Mouse (Mus musculus) midbrain, embryonic 14.5 days (tissue): ENCODE measurements around the gene Slco2b1. TPM values are rescaled to one million over a fixed set of nuclear protein-coding genes. Genes with fewer than 3 reads are reported as not detected.
"Not testable (repeated sequence)": the region's sequence is repeated elsewhere in the genome, so short reads cannot be mapped to it uniquely, and the experiment has no call there.

Experiments used
- ATAC-seq: fragments of 200-750 bp; cut with Nextera tagmentation; 2 replicates; pipeline ENCODE4 v1.8.0; 2017; ENCODE audit warnings: moderate number of reproducible peaks, moderate library complexity; ENCODE audit not compliant: low FRiP score, low TSS enrichment
- DNase-seq: peaks from one replicate; pipeline ENCODE4 v3.0.0-alpha.2; 2015
- H3K27ac ChIP-seq: fragments of 300-500 bp; sonication (generic); replicated peaks from 2 replicates; pipeline ENCODE4 v1.5.1; 2014; ENCODE audit warnings: mild to moderate bottlenecking, low read depth, low read length, moderate library complexity
- H3K27me3 ChIP-seq: fragments of 300-500 bp; sonication (generic); 2 replicates; pipeline ENCODE4 v1.6.1; 2014; ENCODE audit warnings: low read length, control low read depth, mixed read lengths; ENCODE audit not compliant: control insufficient read depth, insufficient read depth
- H3K36me3 ChIP-seq: fragments of 300-500 bp; sonication (generic); 2 replicates; pipeline ENCODE4 v1.6.1; 2014; ENCODE audit warnings: low read length, control low read depth; ENCODE audit not compliant: control insufficient read depth, insufficient read depth
- H3K4me1 ChIP-seq: fragments of 300-500 bp; sonication (generic); 2 replicates; pipeline ENCODE4 v1.6.1; 2014; ENCODE audit warnings: mild to moderate bottlenecking, antibody characterized with exemption, low read length, control low read depth; ENCODE audit not compliant: control insufficient read depth, insufficient read depth
- H3K4me2 ChIP-seq: fragments of 300-500 bp; sonication (generic); 2 replicates; pipeline ENCODE4 v1.6.1; 2014; ENCODE audit warnings: mild to moderate bottlenecking, low read length, moderate library complexity
- H3K4me3 ChIP-seq: fragments of 300-500 bp; sonication (generic); replicated peaks from 2 replicates; pipeline ENCODE4 v1.5.1; 2014; ENCODE audit warnings: low read depth, low read length
- H3K9ac ChIP-seq: fragments of 300-500 bp; sonication (generic); replicated peaks from 2 replicates; pipeline ENCODE4 v1.6.1; 2014; ENCODE audit warnings: mild to moderate bottlenecking, low read length, moderate library complexity
- H3K9me3 ChIP-seq: fragments of 300-500 bp; sonication (generic); 2 replicates; pipeline ENCODE4 v1.6.1; 2016; ENCODE audit warnings: low read length, control low read depth, mixed read lengths; ENCODE audit not compliant: control insufficient read depth
- WGBS: fragments of 180-500 bp; shearing (Covaris S2); extraction: QIAGEN DNeasy Blood & Tissue Kit; methylation state at CpG from one replicate; pipeline ENCODE4 v1.1.7; 2014; 5-methylcytosine and 5-hydroxymethylcytosine counted together
- polyA plus RNA-seq: library from polyadenylated mRNA; unstranded; fragments of >200 nt; fragmentation: Nextera tagmentation; extraction: Ambion mirVana; gene quantifications from 2 replicates; pipeline ENCODE4 v1.2.1, GENCODE M21; 2014

Slco2b1 gene
- polyA plus RNA-seq = 2.5 and 4.7 TPM in 2 replicates

DNA sequence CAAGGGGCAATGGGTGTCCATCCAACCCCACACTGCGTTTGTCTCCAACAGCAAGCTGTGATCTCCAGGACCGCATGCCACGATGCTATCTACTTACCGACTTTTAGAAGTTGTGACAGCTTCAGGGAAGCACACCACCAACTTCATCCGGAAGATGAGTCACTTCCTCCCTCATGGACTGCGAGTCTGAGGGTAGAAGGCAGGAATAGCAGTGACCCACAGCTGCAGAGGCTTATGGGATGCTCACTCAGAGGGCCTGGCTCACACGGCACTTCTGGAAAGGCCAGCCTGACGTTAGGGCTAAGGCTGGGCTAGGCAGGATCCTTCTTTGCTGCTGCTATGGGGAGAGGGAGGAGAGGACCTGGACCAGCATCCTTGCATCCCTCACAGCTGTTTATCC, at the start of gene Slco2b1:
TSS of gene Slco2b1 (minus strand) at position 175 of the 400 bp plus-strand sequence.
- H3K4me2 ChIP-seq = no peak within 1 kb of the TSS
- no peaks in the 10 kb centered on the region for H3K36me3 ChIP-seq
- DNase-seq (no peak), ATAC-seq (no peak)
- no peaks in the 10 kb centered on the region for H3K9me3 ChIP-seq
- no peak within 1 kb of the TSS for H3K9ac ChIP-seq
- no peak within 1 kb of the TSS for H3K4me3 ChIP-seq
- WGBS = 86% methylated on average over 8 of the region's 8 CpGs
- H3K27ac ChIP-seq = no peak within 1 kb of the TSS
- H3K4me1 ChIP-seq = 0 out of 2 replicates have a peak, but pooled peaks cover 5% of the 10 kb centered on the region
- no peaks in the 10 kb centered on the region for H3K27me3 ChIP-seq

GRCm38 (mm10) chr7:99739276-99739675, 28.1 kb upstream of the Slco2b1 start:
- no peak for ATAC-seq
- H3K9ac ChIP-seq = no peak overlapping the region
- WGBS = 42% methylated on average over 9 of the region's 9 CpGs
- no peaks in the 10 kb centered on the region for H3K36me3 ChIP-seq
- H3K27me3 ChIP-seq = no peaks in the 10 kb centered on the region
- no peaks in the 10 kb centered on the region for H3K4me1 ChIP-seq
- H3K27ac ChIP-seq = no peak overlapping the region
- H3K9me3 ChIP-seq = no peaks in the 10 kb centered on the region
- DNase-seq = no peak
- H3K4me3 ChIP-seq = no peak overlapping the region
- H3K4me2 ChIP-seq = no peak overlapping the region

- not testable (repeated sequence) for DNase-seq, H3K27me3 ChIP-seq, H3K4me2 ChIP-seq, H3K4me1 ChIP-seq, H3K4me3 ChIP-seq, H3K9ac ChIP-seq, H3K36me3 ChIP-seq, ATAC-seq, H3K27ac ChIP-seq, H3K9me3 ChIP-seq
- 88% methylated on average over 9 of the region's 9 CpGs for WGBS
Measured at GRCm38 (mm10) chr7:99735491-99735890, 24.4 kb upstream of the Slco2b1 start.

- Histone ChIP-seq H3K4me1 (no peaks in the 10 kb centered on the region), H3K4me3 (no peak overlapping the region), H3K9me3 (no peaks in the 10 kb centered on the region), H3K36me3 (no peaks in the 10 kb centered on the region), H3K4me2 (no peak overlapping the region), H3K27me3 (no peaks in the 10 kb centered on the region), H3K27ac (no peak overlapping the region), H3K9ac (no peak overlapping the region)
- DNase-seq (no peak), ATAC-seq (no peak)
- 95% methylated on average over 2 of the region's 2 CpGs for WGBS
Measured at GRCm38 (mm10) chr7:99734612-99735011, 23.5 kb upstream of the Slco2b1 start.

GRCm38 (mm10) chr7:99729973-99730372, 18.8 kb upstream of the Slco2b1 start, which contains the start of gene Olfr520:
Gene Olfr520 (plus strand): TSS chr7:99730273.
- Histone ChIP-seq H3K27ac (no peak within 1 kb of the TSS), H3K9me3 (peaks cover 8% of the 10 kb centered on the region), H3K4me2 (no peak within 1 kb of the TSS), H3K36me3 (no peaks in the 10 kb centered on the region), H3K4me3 (no peak within 1 kb of the TSS), H3K27me3 (no peaks in the 10 kb centered on the region), H3K9ac (no peak within 1 kb of the TSS), H3K4me1 (no peaks in the 10 kb centered on the region)
- DNase-seq (no peak), ATAC-seq (no peak)
- 98% methylated on average over 2 of the region's 2 CpGs for WGBS

DNA sequence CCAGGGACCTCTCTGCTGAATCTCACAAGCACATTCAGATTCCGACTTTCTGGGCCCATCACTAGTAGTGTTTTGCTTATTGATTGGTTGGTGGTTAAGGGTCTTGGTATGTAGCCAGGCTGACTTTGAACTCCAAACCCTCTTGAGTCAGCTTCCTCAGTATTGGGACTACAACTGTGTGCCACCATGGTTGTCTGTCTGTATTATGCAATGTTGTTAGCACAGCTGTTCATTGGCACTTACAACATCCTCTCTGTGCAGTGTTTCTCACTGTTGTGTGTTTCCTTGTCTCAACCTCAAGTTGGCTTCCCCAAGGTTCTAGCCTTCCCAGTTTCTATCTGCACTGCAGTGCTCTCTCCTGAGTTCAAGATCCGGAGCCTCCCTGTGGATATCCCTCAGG, 5.4 kb upstream of the Slco2b1 start:
- Histone ChIP-seq H3K9ac (no peak overlapping the region), H3K4me2 (no peak overlapping the region), H3K27ac (no peak overlapping the region), H3K4me1 (no peaks in the 10 kb centered on the region), H3K27me3 (no peaks in the 10 kb centered on the region), H3K36me3 (no peaks in the 10 kb centered on the region), H3K4me3 (no peak overlapping the region), H3K9me3 (no peaks in the 10 kb centered on the region)
- ATAC-seq = no peak
- no peak for DNase-seq
- WGBS = 89% methylated on average over 2 of the region's 2 CpGs

GRCm38 (mm10) chr7:99712431-99712830, 1.3 kb upstream of the Slco2b1 start:
- Histone ChIP-seq H3K9me3 (no peaks in the 10 kb centered on the region), H3K4me2 (no peak overlapping the region), H3K27ac (no peak overlapping the region), H3K27me3 (no peaks in the 10 kb centered on the region), H3K4me3 (no peak overlapping the region), H3K9ac (no peak overlapping the region), H3K36me3 (no peaks in the 10 kb centered on the region), H3K4me1 (0 out of 2 replicates have a peak, but pooled peaks cover 1% of the 10 kb centered on the region)
- 87% methylated on average over 4 of the region's 4 CpGs for WGBS
- DNase-seq (no peak), ATAC-seq (no peak)

DNA sequence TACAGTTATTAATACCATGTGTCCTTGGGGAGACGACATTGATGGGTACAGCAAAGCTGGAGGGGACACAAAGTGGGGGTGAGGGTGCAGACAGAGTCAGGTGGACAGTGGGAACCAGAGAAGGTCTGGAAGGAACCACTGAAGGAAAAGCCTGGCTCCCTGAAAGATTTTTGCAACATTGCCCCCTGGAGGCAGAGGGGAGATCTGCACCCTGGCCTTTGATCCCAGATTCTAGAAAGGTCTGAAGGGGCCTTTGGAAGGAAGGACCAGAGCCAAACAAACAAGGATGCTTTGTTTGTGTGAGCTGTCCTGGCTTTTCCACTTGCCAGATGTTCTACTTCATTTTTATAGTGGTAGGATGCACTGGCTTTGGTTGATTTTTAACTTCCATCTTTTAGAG, 664 bp downstream of the Slco2b1 start:
- Histone ChIP-seq H3K9me3 (no peaks in the 10 kb centered on the region), H3K36me3 (no peaks in the 10 kb centered on the region), H3K4me3 (no peak overlapping the region), H3K4me2 (no peak overlapping the region), H3K4me1 (0 out of 2 replicates have a peak, but pooled peaks cover 5% of the 10 kb centered on the region), H3K27me3 (no peaks in the 10 kb centered on the region), H3K9ac (no peak overlapping the region), H3K27ac (no peak overlapping the region)
- DNase-seq (peak; percentile 74), ATAC-seq (no peak)
- WGBS = 18% methylated on average over 1 of the region's 1 CpGs

- 0 out of 2 replicates have a peak, but pooled peaks cover 5% of the 10 kb centered on the region for H3K4me1 ChIP-seq
- H3K9me3 ChIP-seq = no peaks in the 10 kb centered on the region
- H3K4me3 ChIP-seq = no peak overlapping the region
- no peaks in the 10 kb centered on the region for H3K27me3 ChIP-seq
- ATAC-seq = no peak
- 70% methylated on average over 7 of the region's 7 CpGs for WGBS
- DNase-seq = no peak
- no peak overlapping the region for H3K27ac ChIP-seq
- no peak overlapping the region for H3K4me2 ChIP-seq
- no peak overlapping the region for H3K9ac ChIP-seq
- no peaks in the 10 kb centered on the region for H3K36me3 ChIP-seq
Measured at GRCm38 (mm10) chr7:99709992-99710391, 1.1 kb downstream of the Slco2b1 start.
